Mouse (Mus musculus) ES-E14 (cell line): Measurements from ENCODE around the gene Psen1.

Experiments
- CHD2 ChIP-seq: IDR thresholded peaks from 2 replicates; pipeline ENCODE4 v1.6.1; 2014; ENCODE audit warnings: mild to moderate bottlenecking, low read depth, low read length, inconsistent platforms
- MAFK ChIP-seq: IDR thresholded peaks from 2 replicates; pipeline ENCODE4 v1.6.1; 2014; ENCODE audit warnings: mild to moderate bottlenecking, low read depth, low read length, inconsistent platforms; ENCODE audit not compliant: insufficient read depth
- ZC3H11A ChIP-seq: IDR thresholded peaks from 2 replicates; pipeline ENCODE4 v1.6.1; 2012; ENCODE audit warnings: low read depth, mild to moderate bottlenecking, inconsistent platforms, low read length, borderline replicate concordance
- ZNF384 ChIP-seq: IDR thresholded peaks from 2 replicates; pipeline ENCODE4 v1.6.1; 2012; ENCODE audit warnings: low read depth, low read length, inconsistent platforms

- TF ChIP-seq CHD2, result no peak
- TF ChIP-seq ZC3H11A, result no peak
- TF ChIP-seq MAFK, result no peak
- TF ChIP-seq ZNF384, result no peak
Measured at GRCm38 (mm10) chr12:83732225-83732624, 44.3 kb downstream of the Psen1 start.
